Mouse (Mus musculus) embryonic facial prominence, embryonic 13.5 days (tissue): ENCODE measurements around the gene Foxp1. TPM values are rescaled to one million over a fixed set of nuclear protein-coding genes. Genes with fewer than 3 reads are reported as not detected.

ENCODE experiments used
- ATAC-seq: fragments of 200-750 bp; cut with Nextera tagmentation; 2 replicates; pipeline ENCODE4 v1.8.0; 2017; ENCODE audit warnings: low read depth; ENCODE audit not compliant: insufficient number of reproducible peaks, insufficient read depth, low FRiP score, low TSS enrichment
- H3K27ac ChIP-seq: fragments of 300-500 bp; sonication (generic); 2 replicates; pipeline ENCODE4 v1.5.1; 2015; ENCODE audit warnings: moderate library complexity, mild to moderate bottlenecking, inconsistent platforms
- H3K27me3 ChIP-seq: fragments of 300-500 bp; sonication (generic); 2 replicates; pipeline ENCODE4 v1.6.1; 2015; ENCODE audit warnings: mild to moderate bottlenecking, inconsistent platforms
- H3K36me3 ChIP-seq: fragments of 300-500 bp; sonication (generic); 2 replicates; pipeline ENCODE4 v1.6.1; 2015; ENCODE audit warnings: mild to moderate bottlenecking, inconsistent platforms
- H3K4me1 ChIP-seq: fragments of 300-500 bp; sonication (generic); 2 replicates; pipeline ENCODE4 v1.6.1; 2015; ENCODE audit warnings: inconsistent platforms
- H3K4me2 ChIP-seq: fragments of 300-500 bp; sonication (generic); 2 replicates; pipeline ENCODE4 v1.6.1; 2015; ENCODE audit warnings: moderate library complexity, mild to moderate bottlenecking, inconsistent platforms
- H3K4me3 ChIP-seq: fragments of 300-500 bp; sonication (generic); 2 replicates; pipeline ENCODE4 v1.5.1; 2015; ENCODE audit warnings: mild to moderate bottlenecking, inconsistent platforms
- H3K9ac ChIP-seq: fragments of 300-500 bp; sonication (generic); 2 replicates; pipeline ENCODE4 v1.6.1; 2015; ENCODE audit warnings: mild to moderate bottlenecking, inconsistent platforms
- H3K9me3 ChIP-seq: fragments of 300-500 bp; sonication (generic); 2 replicates; pipeline ENCODE4 v1.6.1; 2016; ENCODE audit warnings: inconsistent platforms
- WGBS: fragments of 180-500 bp; shearing (Covaris S2); methylation state at CpG from one replicate; pipeline ENCODE4 v1.1.7; 2015; ENCODE audit warnings: mixed read lengths; 5-methylcytosine and 5-hydroxymethylcytosine counted together
- polyA plus RNA-seq: library from polyadenylated mRNA; unstranded; fragments of >200 nt; fragmentation: Nextera tagmentation; extraction: Ambion mirVana; gene quantifications from 2 replicates; pipeline ENCODE4 v1.2.1, GENCODE M21; 2015

Foxp1 gene
- polyA plus RNA-seq, 1 experiment from 2014 or later, result 66.7 TPM

- no peak overlapping the region for H3K4me2 ChIP-seq
- no peaks in the 10 kb centered on the region for H3K4me1 ChIP-seq
- no peak overlapping the region for H3K9ac ChIP-seq
- H3K27ac ChIP-seq, result no peak overlapping the region
- no peak overlapping the region for H3K4me3 ChIP-seq
- no peaks in the 10 kb centered on the region for H3K36me3 ChIP-seq
- no peak for ATAC-seq
- H3K27me3 ChIP-seq, result 0 out of 2 replicates have a peak, but pooled peaks cover 4% of the 10 kb centered on the region
- no peaks in the 10 kb centered on the region for H3K9me3 ChIP-seq
- WGBS, result 67% methylated on average over 19 of the region's 19 CpGs
These were observed 202.8 kb downstream of the Foxp1 start for GRCm38 (mm10) chr6:99319415-99320405.

GRCm38 (mm10) chr6:99314746-99315145 is 207.8 kb downstream of the Foxp1 start:
- Histone ChIP-seq H3K27ac (no peak overlapping the region), H3K36me3 (no peaks in the 10 kb centered on the region), H3K4me2 (no peak overlapping the region), H3K4me3 (no peak overlapping the region), H3K9ac (no peak overlapping the region), H3K27me3 (no peaks in the 10 kb centered on the region), H3K4me1 (no peaks in the 10 kb centered on the region), H3K9me3 (no peaks in the 10 kb centered on the region)
- ATAC-seq, result no peak
- WGBS, result 40% methylated on average over 3 of the region's 3 CpGs

DNA sequence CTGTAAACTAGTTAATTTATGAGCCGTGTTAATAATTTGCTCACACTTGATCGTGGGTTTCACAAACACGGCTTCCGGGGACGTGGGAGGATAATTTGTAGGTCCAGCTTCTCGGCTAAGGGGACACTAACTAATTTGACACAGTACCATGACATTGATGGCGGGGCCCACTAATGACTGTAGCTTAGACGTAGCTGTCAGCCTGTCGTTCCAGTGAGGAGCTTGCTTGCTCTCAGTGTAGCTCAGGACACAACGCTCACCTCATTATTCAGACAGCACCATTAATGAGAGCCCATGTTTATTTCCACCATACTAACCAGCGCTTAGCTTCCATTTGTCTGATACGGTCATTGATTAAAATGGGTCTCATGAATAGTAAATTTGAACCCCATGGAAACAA is 212.0 kb downstream of the Foxp1 start:
- H3K4me3 ChIP-seq, result no peak overlapping the region
- no peak overlapping the region for H3K4me2 ChIP-seq
- no peak for ATAC-seq
- no peaks in the 10 kb centered on the region for H3K36me3 ChIP-seq
- H3K9me3 ChIP-seq, result no peaks in the 10 kb centered on the region
- H3K4me1 ChIP-seq, result no peaks in the 10 kb centered on the region
- H3K27ac ChIP-seq, result no peak overlapping the region
- WGBS, result 73% methylated on average over 12 of the region's 12 CpGs
- no peak overlapping the region for H3K9ac ChIP-seq
- H3K27me3 ChIP-seq, result no peaks in the 10 kb centered on the region

DNA sequence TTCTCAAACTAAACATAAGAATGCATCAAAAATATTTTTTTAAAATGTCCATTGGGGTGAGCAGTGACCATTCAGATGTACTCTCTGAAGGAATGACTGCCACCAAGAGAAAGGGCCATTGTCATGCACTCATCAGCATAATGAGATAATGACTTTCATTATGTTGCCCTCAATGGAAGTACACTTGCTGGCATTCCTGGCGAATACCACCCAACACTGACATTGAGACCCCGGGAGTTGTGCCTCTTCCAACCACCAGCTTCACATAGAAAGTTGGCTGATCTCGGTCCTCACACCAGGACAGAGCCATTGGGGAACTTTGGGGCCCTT is 212.4 kb downstream of the Foxp1 start:
- no peak overlapping the region for H3K4me2 ChIP-seq
- 70% methylated on average over 3 of the region's 3 CpGs for WGBS

DNA sequence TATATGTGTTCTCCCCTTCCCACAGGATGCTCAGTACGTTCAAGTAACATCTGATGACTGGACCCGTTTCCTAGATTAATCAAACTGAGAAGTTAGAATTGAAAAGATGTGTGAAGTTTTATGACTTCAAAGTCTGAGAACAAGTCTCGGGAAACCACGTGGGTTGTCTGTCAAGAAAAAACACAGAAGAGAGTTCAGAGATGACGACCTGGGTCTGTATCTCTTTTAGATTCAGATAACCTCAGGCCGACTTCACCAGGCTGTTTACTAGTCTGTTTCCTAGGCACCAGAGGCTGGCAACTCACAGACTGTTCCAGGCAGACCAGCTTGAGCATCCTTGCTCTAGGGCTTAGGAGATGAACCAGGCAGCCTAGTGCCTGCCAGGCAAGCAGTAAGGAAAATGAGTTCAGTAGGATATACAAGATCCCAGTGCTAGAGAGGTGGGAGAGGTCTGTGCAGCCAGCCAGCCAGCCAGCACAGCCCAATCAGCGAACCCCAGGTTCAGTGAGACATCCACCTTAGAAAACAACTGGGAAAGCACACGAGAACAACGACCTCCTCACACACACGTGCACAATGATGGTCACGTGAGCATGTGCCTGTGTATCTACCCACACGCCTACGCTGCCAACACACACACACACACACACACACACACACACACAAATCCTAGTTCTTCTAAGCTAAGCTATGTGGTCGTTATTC is 212.9 kb downstream of the Foxp1 start:
- WGBS, result 71% methylated on average over 14 of the region's 14 CpGs
- no peak overlapping the region for H3K27ac ChIP-seq
- no peaks in the 10 kb centered on the region for H3K9me3 ChIP-seq
- H3K4me2 ChIP-seq, result no peak overlapping the region
- no peak overlapping the region for H3K9ac ChIP-seq
- no peaks in the 10 kb centered on the region for H3K27me3 ChIP-seq
- no peak for ATAC-seq
- H3K4me3 ChIP-seq, result no peak overlapping the region
- H3K4me1 ChIP-seq, result no peaks in the 10 kb centered on the region
- no peaks in the 10 kb centered on the region for H3K36me3 ChIP-seq

More for the DNA sequence above, 212.4 kb downstream of the Foxp1 start:
- no peaks in the 10 kb centered on the region for H3K4me1 ChIP-seq
- H3K9me3 ChIP-seq, result no peaks in the 10 kb centered on the region
- H3K4me3 ChIP-seq, result no peak overlapping the region
- H3K27me3 ChIP-seq, result no peaks in the 10 kb centered on the region
- no peak for ATAC-seq
- H3K9ac ChIP-seq, result no peak overlapping the region
- H3K27ac ChIP-seq, result no peak overlapping the region
- no peaks in the 10 kb centered on the region for H3K36me3 ChIP-seq

DNA sequence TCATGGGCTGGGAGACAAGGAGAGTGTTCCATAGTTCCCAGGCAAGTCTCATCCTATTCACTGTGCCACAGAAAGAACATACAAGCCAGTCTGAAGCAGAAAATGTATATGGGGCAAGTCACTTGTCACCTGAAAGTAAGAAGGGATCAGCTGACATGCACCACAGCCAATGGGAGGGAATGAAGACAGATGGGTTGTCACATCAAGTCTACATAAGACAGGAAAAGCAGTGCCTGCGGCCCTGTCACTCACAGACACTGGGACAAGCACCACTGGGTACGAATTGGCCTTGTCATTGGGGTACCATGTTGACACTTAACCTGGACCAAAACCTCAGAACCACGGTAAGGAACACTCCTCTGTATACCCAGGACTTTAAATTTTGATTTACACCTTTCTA is 216.8 kb downstream of the Foxp1 start:
- Histone ChIP-seq H3K27me3 (no peaks in the 10 kb centered on the region), H3K9ac (no peak overlapping the region), H3K4me2 (no peak overlapping the region), H3K4me3 (no peak overlapping the region), H3K9me3 (no peaks in the 10 kb centered on the region), H3K27ac (no peak overlapping the region), H3K4me1 (no peaks in the 10 kb centered on the region), H3K36me3 (no peaks in the 10 kb centered on the region)
- WGBS, result 80% methylated on average over 3 of the region's 3 CpGs
- no peak for ATAC-seq

- Histone ChIP-seq H3K27ac (no peak overlapping the region), H3K27me3 (no peaks in the 10 kb centered on the region), H3K9me3 (no peaks in the 10 kb centered on the region), H3K4me3 (no peak overlapping the region), H3K4me1 (no peaks in the 10 kb centered on the region), H3K36me3 (no peaks in the 10 kb centered on the region), H3K4me2 (no peak overlapping the region), H3K9ac (no peak overlapping the region)
- no peak for ATAC-seq
- 81% methylated on average over 3 of the region's 3 CpGs for WGBS
These were observed 217.3 kb downstream of the Foxp1 start for GRCm38 (mm10) chr6:99305236-99305635.

GRCm38 (mm10) chr6:99302662-99303435 is 219.7 kb downstream of the Foxp1 start:
- Histone ChIP-seq H3K4me2 (no peak overlapping the region), H3K9ac (no peak overlapping the region), H3K9me3 (no peaks in the 10 kb centered on the region), H3K27ac (no peak overlapping the region), H3K36me3 (no peaks in the 10 kb centered on the region), H3K27me3 (no peaks in the 10 kb centered on the region), H3K4me1 (peaks cover 9% of the 10 kb centered on the region; the same call in 1 of the 2 replicates), H3K4me3 (no peak overlapping the region)
- ATAC-seq, result no peak
- WGBS, result 80% methylated on average over 6 of the region's 6 CpGs

GRCm38 (mm10) chr6:99301923-99302322 is 220.6 kb downstream of the Foxp1 start:
- peaks cover 11% of the 10 kb centered on the region; the same call in 1 of the 2 replicates for H3K4me1 ChIP-seq
- ATAC-seq, result no peak

DNA sequence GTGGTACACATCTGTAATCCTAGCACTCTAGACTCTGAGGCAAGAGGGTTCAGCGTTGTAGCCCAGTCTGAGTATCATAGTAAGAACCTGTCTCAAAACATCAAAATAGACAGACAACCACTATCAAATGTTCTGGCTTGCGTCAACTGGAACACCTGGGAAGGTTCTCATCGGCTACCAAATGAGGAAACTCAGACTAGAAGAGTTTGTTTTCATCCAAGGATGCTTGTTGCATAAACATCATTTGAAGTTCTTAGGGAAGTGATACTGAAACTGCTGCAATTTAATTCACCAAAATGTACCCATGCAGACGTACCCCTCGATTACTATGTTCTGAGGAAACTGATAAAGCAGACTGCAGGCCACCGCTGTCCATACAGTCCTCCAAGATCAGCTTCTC is 222.3 kb downstream of the Foxp1 start:
- no peak overlapping the region for H3K4me2 ChIP-seq
- H3K4me1 ChIP-seq, result peaks cover 11% of the 10 kb centered on the region; the same call in 1 of the 2 replicates
- no peaks in the 10 kb centered on the region for H3K9me3 ChIP-seq
- WGBS, result 85% methylated on average over 6 of the region's 6 CpGs
- no peak overlapping the region for H3K4me3 ChIP-seq
- H3K36me3 ChIP-seq, result no peaks in the 10 kb centered on the region
- H3K27ac ChIP-seq, result no peak overlapping the region
- H3K9ac ChIP-seq, result no peak overlapping the region
- no peak for ATAC-seq
- H3K27me3 ChIP-seq, result no peaks in the 10 kb centered on the region

More at GRCm38 (mm10) chr6:99301923-99302322, 220.6 kb downstream of the Foxp1 start:
- Histone ChIP-seq H3K9me3 (no peaks in the 10 kb centered on the region), H3K4me3 (no peak overlapping the region), H3K27ac (no peak overlapping the region), H3K27me3 (no peaks in the 10 kb centered on the region), H3K4me2 (no peak overlapping the region), H3K9ac (no peak overlapping the region), H3K36me3 (no peaks in the 10 kb centered on the region)
- WGBS, result 73% methylated on average over 8 of the region's 8 CpGs

DNA sequence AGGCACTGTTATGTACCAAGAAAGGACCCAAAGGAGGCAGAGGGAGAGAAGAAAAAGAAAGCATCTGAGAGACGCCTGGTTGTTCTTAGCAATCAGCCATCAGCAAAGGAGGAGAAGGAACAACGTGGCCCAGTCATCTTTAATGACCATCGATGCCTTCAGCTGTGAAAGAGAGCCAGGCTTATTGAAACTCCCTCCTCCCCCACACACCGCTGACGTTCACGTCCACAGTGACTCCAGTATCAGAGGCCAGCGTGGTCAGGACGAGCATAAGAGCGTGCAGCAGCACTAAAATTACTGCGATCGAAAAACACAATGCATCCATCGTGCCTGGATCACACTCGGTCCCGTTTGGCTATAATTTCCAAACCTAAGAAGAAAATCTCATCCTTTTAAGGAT is 223.3 kb downstream of the Foxp1 start:
- H3K4me1 ChIP-seq, result peaks cover 11% of the 10 kb centered on the region; the same call in 1 of the 2 replicates
- H3K27me3 ChIP-seq, result no peaks in the 10 kb centered on the region
- H3K9me3 ChIP-seq, result no peaks in the 10 kb centered on the region
- H3K9ac ChIP-seq, result no peak overlapping the region
- H3K4me2 ChIP-seq, result no peak overlapping the region
- WGBS, result 83% methylated on average over 14 of the region's 14 CpGs
- no peak overlapping the region for H3K4me3 ChIP-seq
- no peak overlapping the region for H3K27ac ChIP-seq
- ATAC-seq, result no peak
- H3K36me3 ChIP-seq, result no peaks in the 10 kb centered on the region
